Mouse (Mus musculus) left cerebral cortex, postnatal 25 days (tissue): ENCODE measurements around the gene P4ha2. TPM values are rescaled to one million over a fixed set of nuclear protein-coding genes. Genes with fewer than 3 reads are reported as not detected.

Experiments
- DNase-seq, 2 experiments: peaks; one replicate each; pipeline ENCODE4 v3.0.0; 2022; ENCODE audit warnings: low spot score in 2 of 2, mixed read lengths in 1 of 2
- intact Hi-C: fragments of 180-260 bp; cut with DNase I; formaldehyde crosslinking; loops from one replicate; pipeline ENCODE4 v1.15.1; 2025
- total RNA-seq, 2 experiments: library from RNA; stranded (reverse); gene quantifications; 2 replicates each; pipeline ENCODE4 v1.2.3; 2021

Gene P4ha2
- total RNA-seq, 2 experiments from 2014 or later = 17.5 to 22.2 TPM

DNA sequence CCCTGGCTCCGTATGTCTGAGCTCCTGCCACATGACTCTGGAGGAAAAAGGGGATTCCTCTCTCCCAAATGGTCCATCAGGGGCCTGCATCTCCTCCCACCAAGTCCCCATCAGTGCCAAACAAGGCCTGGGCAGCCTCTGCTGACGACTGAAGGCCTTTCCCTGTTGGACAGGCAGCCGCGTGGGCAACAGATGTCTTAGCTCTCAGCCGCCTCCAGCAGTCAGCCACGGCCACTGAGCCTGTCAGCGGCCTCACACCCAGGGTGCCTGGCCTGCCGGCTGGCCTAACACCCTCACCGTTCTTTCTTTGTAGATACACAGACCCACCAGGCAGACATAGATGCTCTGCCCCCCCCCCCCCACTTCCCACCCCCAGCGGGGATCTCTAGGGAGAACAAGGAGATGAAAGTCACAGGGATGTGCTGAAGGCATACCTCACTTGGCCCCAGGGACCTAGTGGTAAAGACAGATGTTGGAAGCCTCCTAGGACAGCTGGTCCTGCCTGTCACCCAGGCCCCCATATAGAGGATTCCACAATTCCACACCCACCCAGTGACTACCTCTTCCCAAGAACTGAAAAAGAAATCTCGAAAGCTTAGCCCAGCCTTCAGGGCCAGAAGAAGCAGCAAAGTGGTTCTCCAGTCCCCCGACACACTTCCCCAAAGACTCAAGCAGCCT lies 32.4 kb upstream of the P4ha2 start:
- intact Hi-C loops = no loop called here
- DNase-seq = no peak

DNA sequence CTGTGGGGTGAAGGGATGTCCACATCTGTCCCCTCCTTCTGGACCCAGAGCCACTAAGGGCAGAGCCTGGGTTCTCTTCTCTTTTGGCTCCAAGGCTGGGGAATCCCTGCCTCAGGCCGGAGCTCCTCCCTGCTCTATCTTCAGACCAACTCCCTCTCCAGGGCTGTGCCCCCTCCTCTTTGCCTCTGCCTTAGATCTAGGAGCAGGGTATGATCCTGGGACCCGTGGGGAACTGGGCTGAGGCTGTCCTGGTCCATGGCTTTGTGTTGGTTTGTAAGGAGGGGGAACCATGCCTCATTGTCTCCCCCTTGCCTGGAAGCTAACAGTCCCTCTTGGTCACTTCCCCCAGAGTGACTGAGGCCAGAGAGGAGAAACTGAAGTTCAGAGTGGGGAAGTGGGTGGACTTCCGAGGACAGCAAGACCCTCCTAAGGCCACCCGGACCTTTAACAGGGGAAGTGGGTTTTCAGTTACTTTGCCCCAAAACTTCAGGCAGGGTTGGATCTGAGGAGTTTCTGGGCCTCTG lies 31.8 kb upstream of the P4ha2 start:
- no peak for DNase-seq
- intact Hi-C loops = no loop called here

DNA sequence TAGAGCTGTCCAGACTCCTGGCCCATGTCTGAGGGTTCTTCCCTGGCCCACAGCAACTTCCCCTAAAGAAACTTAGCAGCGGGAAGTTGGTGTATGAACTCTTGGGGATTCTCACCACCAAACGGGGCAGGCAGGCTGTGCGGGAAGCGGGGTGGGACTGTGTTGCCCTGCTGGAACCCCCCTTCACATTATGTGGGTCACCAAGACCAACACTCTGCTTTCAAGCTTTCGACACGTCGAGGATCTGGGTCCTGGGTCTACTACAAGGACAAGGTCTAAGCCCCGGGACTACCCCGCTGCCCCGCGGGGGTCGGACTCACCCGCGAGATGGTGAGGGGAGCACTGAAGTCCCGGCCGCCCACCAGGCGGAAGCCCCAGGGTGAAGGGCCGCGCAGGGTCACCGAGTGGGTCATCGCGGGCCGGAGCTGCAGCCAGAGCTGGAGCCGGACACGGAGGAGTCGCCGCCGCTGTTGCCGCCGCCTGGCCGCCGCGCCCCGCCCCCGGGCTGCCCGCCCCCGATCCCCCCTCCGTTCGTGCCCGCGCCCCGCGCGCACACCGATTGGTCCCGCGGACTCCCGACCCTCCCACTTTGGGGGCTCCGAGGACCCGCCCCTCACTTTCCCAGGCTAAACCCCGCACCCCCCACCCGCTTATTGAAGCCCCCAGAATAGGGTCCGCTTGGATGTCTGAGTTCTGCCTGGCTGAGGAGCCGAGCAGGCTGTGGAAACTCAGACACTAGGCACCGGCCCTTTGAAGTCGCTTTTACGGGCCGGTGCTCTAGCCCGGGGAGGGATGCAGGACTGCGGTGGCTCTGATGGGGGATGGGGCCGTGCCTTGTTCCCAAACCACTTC lies 31.1 kb upstream of the P4ha2 start, which contains the start of gene Pdlim4:
Gene Pdlim4 (minus strand): TSS at position 495 of the 852 bp plus-strand sequence.
- DNase-seq = no peak
- intact Hi-C loops = no loop called here

DNA sequence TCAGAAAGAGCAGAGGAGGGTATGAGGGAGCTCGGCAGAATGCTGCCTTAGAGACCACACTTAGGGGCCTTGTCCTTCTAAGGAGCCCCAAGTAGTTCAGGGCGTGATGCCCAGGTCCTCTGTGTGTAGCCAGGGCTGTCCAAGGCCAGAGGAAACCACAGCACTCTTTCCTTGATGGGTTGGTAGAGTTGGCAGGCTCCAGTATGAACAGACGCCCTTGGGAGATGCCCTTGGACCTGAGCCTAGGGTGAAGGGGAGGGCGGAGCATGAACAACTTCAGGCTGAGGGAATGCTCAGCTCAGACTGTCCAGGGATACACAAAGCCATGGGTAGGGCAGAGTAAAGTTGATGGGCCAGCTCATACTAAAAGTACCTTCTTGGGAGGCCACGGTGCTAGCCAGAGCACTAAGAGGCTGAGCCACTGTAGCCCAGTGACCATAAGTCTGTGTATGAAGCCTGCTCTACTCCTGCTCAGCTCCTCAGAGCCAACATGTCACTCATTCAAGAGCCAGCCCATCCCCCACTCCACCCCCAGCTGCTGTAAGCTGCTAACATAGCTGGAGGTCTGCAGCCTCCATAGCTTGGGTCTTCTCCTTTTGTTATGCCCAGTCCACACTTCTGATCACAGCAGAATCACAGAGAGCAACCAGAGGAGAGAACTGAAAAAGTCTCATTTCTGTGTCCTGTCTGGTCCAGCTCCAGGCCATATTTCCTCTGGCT lies 28.0 kb upstream of the P4ha2 start:
- intact Hi-C loops = no loop called here

DNA sequence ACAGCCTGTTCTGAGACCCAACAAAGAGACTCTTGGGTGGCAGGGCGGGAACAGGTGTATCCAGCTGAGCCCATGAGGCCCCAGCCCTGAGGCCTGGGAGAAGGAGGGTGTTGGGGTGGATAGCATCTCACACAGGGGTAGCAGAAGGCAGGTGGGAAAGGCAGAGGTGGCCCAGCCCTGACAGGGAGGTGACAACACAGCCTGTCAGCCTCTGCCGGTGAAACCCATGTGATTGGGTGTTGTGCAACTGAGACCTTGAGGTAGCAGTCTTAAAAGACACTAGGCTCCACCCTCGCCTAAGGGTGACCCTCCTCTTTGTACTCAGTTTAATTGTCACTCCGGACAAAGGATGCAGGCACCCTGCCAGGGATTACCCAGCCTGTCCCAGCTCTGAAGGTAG lies 26.6 kb upstream of the P4ha2 start:
- DNase-seq = no peak
- intact Hi-C loops = no loop called here

More for the DNA sequence above, 28.0 kb upstream of the P4ha2 start:
- DNase-seq = no peak

DNA sequence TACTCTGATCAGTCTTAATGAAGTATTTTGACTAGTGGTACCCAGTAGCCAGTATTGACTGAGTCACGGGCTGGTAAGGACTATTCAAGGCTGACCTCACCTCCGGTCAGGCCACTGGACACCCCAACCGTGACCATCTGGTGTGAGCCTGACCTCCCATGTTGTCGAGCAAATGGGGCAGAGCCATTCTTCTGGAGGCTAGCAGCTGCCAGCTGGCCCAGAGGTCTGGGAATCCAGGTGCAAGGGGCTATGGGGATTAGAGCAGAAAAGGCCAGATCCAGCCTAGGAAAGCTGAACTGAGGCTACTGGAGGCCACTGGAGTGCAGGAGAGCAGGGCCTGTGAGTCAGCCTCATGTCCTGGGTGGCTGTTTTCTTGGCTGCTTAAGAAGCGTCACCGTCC lies 24.5 kb upstream of the P4ha2 start:
- no peak for DNase-seq
- intact Hi-C loops = no loop called here

DNA sequence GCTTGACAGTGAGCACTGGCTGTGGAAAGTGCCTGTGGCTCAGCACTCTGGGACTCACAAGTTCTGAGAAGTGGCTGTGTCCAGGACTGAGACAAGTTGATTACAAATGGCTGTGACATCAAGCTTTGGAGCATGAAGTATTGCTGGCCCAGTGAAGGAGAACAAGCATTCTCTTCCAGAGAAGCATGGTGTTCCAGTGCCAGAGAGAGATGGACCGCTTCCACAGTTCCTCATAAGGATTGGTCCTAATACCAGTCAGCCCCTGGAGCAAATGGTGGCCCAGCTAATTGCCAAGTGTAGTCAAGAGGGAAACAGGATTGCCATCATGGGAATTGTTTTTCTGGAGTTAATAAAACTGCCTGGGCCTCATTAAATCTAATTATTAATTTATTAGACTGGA lies 23.8 kb upstream of the P4ha2 start:
- DNase-seq = no peak
- intact Hi-C loops = no loop called here

DNA sequence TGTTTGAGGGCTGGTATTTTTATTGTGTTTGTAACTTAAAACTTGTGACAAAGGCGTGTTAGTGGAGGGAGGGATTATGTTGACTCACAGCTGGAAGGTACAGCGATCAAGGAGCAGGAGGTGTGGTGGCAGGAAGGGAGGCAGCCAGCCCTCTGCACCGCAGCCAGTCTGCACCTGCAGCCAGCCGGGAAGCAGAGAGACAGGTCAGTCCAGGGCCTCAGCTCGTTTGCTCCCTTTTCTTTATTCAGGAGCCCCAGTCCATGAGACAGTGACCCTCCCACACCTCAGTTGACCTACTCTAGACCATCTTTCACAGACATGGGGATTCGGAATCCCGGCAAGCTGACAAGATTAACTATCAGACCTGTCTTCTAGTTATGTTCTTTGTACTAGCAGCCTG lies 19.5 kb upstream of the P4ha2 start:
- no peak for DNase-seq
- intact Hi-C loops = no loop called here

DNA sequence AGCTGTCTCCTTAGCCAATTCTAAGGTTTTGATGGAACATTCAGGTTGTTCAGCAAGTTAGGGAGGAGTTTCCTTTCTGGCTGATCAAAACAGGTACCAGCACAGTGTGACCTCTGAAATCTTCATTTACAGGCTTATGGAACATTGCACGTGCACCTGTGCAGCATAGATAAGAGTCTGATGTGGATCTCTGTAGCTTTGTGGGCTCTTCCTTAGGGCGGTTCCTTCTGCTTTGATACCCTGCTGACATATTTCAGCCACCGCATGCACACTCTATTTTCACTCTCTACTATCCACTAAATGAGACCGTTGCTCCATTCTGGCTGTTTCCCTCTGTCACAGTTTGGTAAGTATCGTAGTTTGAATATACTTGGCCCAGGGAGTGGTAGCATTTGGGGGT lies 17.2 kb upstream of the P4ha2 start:
- intact Hi-C loops = no loop called here
- no peak for DNase-seq

DNA sequence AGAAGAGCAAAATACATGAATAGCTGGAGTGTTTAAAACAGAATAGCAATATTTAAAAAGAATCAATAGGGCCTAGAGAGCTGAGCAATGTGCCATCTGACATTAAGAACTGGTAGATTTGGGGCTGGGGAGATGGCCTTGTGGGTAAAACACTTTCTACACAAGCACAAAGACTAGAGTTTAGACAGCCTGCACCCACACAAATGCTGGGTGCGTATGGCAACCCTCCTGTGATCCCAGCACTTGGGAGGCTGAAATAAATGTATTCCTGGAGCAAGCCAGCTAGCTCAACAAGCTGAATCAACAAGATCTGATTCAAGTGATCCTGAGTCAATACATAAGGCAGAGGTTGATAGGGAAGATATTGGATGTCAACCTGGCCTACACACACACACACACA lies 14.9 kb upstream of the P4ha2 start:
- intact Hi-C loops = no loop called here
- DNase-seq = no peak

DNA sequence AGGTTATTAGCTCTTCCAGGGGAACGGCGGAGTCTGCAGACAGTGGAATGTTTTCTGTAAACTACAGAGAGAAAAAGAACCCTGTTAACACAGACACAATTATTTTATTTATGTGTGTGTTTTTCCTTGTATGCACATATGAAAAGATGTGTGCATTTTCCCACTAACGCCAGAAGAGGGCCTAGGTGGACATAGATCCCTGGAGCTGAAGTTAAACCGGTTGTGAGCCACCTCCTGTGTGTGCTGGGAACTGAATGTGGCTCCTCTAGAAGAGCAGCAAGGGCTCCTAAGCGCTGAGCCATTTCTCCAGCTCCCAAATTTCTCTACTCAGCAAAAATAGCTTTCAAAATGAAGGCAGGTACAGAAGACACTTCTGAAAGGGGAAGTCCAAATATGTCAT lies 14.1 kb upstream of the P4ha2 start:
- intact Hi-C loops = no loop called here
- DNase-seq = no peak

DNA sequence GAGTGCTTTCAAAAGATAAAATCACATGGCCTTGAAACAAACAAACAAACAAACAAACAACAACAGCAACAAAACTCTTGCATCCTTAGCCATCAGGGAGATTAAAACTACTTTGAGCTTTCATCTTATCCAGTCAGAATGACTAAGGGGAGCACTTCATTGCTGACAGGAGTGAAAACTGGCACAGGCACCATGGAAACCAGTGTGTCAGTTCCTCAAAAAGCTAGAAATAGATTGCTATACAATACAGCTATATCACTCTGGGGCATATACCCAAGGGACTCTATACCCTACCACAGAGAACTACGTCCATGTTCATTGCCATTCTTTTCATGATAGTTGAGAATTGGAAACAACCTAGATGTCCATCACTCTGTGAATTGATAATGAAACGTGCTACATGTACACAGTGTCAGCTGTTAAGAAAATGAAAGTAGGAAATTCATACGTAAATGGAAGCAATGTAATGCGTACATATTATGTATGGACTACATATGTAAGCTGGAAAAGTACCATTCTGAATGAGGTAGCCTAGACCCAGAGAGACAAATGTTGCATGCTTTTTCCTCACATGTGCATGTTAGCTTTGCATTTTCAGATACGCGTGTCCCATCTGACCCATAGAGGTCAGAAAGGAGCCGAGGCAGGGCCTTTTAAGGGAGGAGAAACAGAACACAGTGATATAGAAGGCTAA lies 11.5 kb upstream of the P4ha2 start:
- DNase-seq = peak in 1 of 2 experiments; percentile 48
- intact Hi-C loops = no loop called here

DNA sequence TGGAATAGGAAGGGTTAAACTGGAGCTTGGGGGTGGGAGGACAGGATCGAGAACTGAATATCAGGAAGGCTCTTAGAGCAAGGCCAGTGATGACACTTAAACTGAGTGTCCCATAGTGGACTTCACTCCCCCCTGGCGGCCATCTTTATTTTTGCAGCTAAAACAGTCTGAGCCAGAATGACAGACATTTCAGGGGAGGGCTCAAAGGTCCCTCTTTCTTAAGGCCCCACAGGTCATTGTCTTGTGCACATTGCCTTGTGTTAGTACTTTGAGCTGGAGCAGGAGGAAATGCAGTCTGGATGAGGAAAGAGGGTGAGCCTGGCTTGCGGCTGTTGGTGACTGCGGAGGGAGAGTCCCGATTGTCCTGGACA lies 11.0 kb upstream of the P4ha2 start:
- intact Hi-C loops = loop anchor here (1.0 kb wide), 1 partner anchor 87 kb away; no protein-coding TSS in a partner anchor
- peak; percentile 62 to 67 for DNase-seq

DNA sequence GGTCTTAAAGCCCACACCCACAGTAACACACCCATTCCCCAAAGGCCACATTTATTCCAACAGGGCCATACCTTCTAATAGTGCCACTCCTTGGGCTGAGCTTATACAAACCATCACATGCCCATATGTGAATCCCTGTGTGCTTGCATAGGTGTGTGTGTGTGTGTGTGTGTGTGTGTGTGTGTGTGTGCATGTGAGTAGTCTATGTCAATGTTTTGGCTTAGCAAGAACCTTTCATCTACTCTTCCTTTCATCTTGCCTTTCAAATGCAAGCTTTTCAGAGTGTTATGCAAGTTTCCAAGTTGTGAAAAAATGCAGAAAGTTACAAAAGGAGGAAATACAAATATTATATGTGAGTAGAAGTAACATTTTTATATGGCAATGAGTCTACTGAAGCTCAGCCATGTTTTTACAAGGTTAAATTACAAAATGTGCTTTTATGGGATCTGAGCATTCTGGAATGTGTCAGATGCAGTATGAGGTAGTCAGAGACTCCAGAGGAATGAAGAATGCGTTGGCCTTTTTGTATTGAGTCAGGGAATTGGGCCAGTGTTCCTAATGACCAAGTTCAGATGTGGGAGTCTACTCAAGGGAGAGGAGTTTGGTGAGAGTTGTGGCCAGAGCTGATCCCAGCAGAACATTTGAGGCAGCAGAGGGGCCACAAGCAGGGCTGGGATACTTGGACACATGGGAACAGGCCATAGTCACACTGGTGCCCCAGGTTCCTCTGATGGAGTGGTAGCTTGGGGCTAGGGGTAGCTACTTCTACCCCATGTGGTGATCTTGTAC lies 9.6 kb upstream of the P4ha2 start:
- intact Hi-C loops = no loop called here

DNA sequence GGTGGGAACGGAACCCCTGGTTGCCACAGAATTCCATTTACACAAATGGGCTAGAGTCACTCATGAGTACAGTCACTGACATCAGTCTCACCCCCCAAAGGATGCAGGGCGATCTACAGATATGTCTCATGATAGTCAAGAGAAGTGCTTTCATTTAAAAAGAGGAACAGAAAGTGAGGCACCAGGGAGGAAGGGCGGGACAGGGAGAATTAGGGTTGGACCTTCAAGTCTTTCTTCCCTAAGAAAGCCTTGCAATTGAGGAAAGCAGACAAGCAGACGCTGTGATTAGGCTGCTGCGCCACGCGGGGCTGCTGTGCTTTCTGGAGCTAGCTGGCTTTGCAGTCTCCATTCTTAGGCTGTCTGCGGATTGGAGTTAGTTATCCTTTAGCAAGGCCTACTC lies 8.2 kb upstream of the P4ha2 start:
- intact Hi-C loops = no loop called here
- no peak for DNase-seq

More for the DNA sequence above, 9.6 kb upstream of the P4ha2 start:
- DNase-seq = no peak

DNA sequence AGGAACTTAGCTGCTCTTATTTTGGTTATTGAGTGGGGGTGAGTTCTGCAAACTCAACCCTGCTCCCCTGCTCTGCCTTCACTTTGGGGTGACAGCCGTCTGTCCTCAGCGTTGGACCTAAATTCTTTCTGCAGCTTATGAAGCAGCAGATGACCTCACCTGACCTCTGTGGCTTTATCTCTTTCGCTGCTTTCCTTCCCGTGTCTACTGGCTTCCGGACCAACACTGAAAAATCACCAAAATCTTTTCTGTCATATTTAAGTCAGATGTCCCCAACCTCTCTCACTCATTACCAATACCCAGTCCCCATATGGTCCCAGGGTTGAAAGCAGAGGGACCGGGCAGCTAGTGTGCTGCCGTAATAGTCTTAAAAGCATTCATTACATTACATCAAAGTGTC lies 7.7 kb upstream of the P4ha2 start:
- no peak for DNase-seq
- intact Hi-C loops = no loop called here

DNA sequence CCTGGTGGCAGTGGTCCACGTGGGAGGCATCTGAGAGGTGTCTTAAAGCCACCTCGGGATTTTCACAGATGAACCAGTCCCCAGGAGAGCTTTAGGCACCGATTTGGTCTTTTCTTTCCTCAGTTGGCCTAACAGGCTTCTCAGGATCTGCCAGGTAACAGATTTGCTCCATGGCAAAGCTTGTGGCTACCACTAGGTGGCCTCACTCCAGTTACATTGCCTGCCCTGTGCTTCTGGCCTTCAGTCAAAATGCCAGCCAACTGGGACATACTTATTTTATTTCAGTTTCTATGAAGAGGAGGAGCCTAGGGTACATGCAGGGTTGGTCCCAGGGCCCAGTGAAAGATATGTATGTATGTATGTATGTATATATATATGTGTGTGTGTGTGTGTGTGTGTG lies 6.9 kb upstream of the P4ha2 start:
- DNase-seq = peak in 1 of 2 experiments; percentile 22
- intact Hi-C loops = no loop called here

DNA sequence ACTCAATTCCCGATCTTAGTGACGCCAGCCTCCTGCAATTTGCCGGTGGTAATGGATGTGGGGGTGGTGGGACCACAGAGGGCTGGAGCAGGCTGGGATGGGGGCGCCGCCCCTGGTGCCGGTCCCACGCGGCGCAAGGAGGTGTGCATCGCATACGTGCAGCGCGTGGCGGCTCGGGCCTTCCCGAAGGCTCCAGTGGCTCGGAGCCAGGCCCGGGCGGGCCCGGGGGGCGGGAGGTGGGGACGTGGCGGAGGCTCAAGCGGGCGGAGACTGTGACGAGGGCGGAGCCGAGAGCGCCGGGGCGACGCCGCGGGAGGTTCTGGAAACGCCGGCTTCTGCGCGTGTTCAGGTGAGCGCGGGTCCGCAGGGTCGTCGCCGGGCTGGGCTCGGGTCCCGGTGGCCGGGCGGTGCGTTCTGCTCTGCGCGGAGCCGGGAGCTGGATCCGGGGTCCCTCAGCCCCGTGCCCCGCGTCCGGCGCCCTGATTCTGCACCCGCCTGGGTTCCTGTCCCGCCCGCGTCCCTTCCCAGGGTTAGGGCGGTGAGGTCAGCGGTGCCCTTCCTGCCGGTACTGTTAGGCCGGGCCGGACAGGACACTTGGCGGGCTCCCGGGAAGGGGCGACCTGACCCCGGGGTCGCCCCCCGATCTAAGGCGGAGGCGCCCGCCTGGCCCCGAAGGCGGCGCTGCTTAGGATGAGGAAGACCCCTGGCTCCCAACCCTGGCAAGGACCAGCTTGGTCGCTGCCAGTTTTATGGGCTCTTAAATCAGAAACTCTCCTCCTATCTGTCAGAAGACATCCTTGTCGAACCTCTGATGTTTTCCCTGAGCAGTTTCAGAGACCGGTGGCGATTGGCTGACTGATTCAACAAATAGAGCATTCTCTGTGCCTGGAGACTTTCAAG lies 1.0 kb downstream of the P4ha2 start:
- DNase-seq = peak; percentile 49 to 60
- intact Hi-C loops = no loop called here
